Mouse (Mus musculus) limb, embryonic 12.5 days (tissue): Measurements from ENCODE around the gene Plekha7. TPM values are rescaled to one million over a fixed set of nuclear protein-coding genes. Genes with fewer than 3 reads are reported as not detected.

Experiments used
- ATAC-seq: fragments of 200-750 bp; cut with Nextera tagmentation; 2 replicates; pipeline ENCODE4 v1.8.0; 2017; ENCODE audit warnings: low read depth, moderate TSS enrichment; ENCODE audit not compliant: insufficient number of reproducible peaks, insufficient read depth, low FRiP score, low TSS enrichment
- H3K27ac ChIP-seq: fragments of 300-500 bp; sonication (generic); 2 replicates; pipeline ENCODE4 v1.5.1; 2016; ENCODE audit warnings: mild to moderate bottlenecking, moderate library complexity
- H3K27me3 ChIP-seq: fragments of 300-500 bp; sonication (generic); 2 replicates; pipeline ENCODE4 v1.6.1; 2016; ENCODE audit warnings: mild to moderate bottlenecking, moderate library complexity
- H3K36me3 ChIP-seq: fragments of 300-500 bp; sonication (generic); 2 replicates; pipeline ENCODE4 v1.6.1; 2016; ENCODE audit warnings: mild to moderate bottlenecking, moderate library complexity
- H3K4me1 ChIP-seq: fragments of 300-500 bp; sonication (generic); replicated peaks from 2 replicates; pipeline ENCODE4 v1.6.1; 2016
- H3K4me2 ChIP-seq: fragments of 300-500 bp; sonication (generic); 2 replicates; pipeline ENCODE4 v1.6.1; 2016; ENCODE audit warnings: mild to moderate bottlenecking, moderate library complexity
- H3K4me3 ChIP-seq: fragments of 300-500 bp; sonication (generic); replicated peaks from 2 replicates; pipeline ENCODE4 v1.5.1; 2016; ENCODE audit warnings: mild to moderate bottlenecking
- H3K9ac ChIP-seq: fragments of 300-500 bp; sonication (generic); replicated peaks from 2 replicates; pipeline ENCODE4 v1.6.1; 2016; ENCODE audit warnings: mild to moderate bottlenecking, moderate library complexity
- H3K9me3 ChIP-seq: fragments of 300-500 bp; sonication (generic); 2 replicates; pipeline ENCODE4 v1.6.1; 2016; ENCODE audit warnings: mild to moderate bottlenecking, moderate library complexity
- WGBS: fragments of 180-500 bp; shearing (Covaris S2); methylation state at CpG from one replicate; pipeline ENCODE4 v1.1.7; 2016; 5-methylcytosine and 5-hydroxymethylcytosine counted together
- polyA plus RNA-seq: library from polyadenylated mRNA; unstranded; fragments of >200 nt; fragmentation: Nextera tagmentation; extraction: Ambion mirVana; gene quantifications from 2 replicates; pipeline ENCODE4 v1.2.1, GENCODE M21; 2016

The Plekha7 gene
- polyA plus RNA-seq = 8.6 and 11.4 TPM in 2 replicates

- H3K4me1 ChIP-seq = peaks cover 17% of the 10 kb centered on the region
- no peaks in the 10 kb centered on the region for H3K36me3 ChIP-seq
- H3K9ac ChIP-seq = peak within 1 kb of the TSS; percentile 61
- peaks cover 40% of the 10 kb centered on the region for H3K27me3 ChIP-seq
- H3K4me2 ChIP-seq = peak within 1 kb of the TSS; percentile 100
- ATAC-seq = peak; percentile 62
- H3K4me3 ChIP-seq = peak within 1 kb of the TSS; percentile 71
- H3K27ac ChIP-seq = no peak within 1 kb of the TSS
- under 1% methylated on average over 59 of the region's 65 CpGs for WGBS
- H3K9me3 ChIP-seq = no peaks in the 10 kb centered on the region
Observed at GRCm38 (mm10) chr7:116307871-116308631, at the start of gene Plekha7. Plekha7 (minus strand) TSS chr7:116308376.

- ATAC-seq = no peak
- Histone ChIP-seq H3K36me3 (peaks cover 38% of the 10 kb centered on the region), H3K9ac (no peak overlapping the region), H3K27ac (no peak overlapping the region), H3K9me3 (no peaks in the 10 kb centered on the region), H3K27me3 (no peaks in the 10 kb centered on the region), H3K4me1 (peaks cover 8% of the 10 kb centered on the region), H3K4me2 (no peak overlapping the region), H3K4me3 (no peak overlapping the region)
- 76% methylated on average over 1 of the region's 1 CpGs for WGBS
Observed at GRCm38 (mm10) chr7:116336226-116336625, 28.1 kb upstream of the Plekha7 start.

- Histone ChIP-seq H3K36me3 (peaks cover 41% of the 10 kb centered on the region), H3K4me1 (peaks cover 8% of the 10 kb centered on the region), H3K9me3 (no peaks in the 10 kb centered on the region), H3K27ac (no peak overlapping the region), H3K4me3 (peak overlapping the region; percentile 84; the same call in 1 of the 2 replicates), H3K4me2 (peak overlapping the region; percentile 62), H3K9ac (no peak overlapping the region), H3K27me3 (no peaks in the 10 kb centered on the region)
- 82% methylated on average over 6 of the region's 6 CpGs for WGBS
- ATAC-seq = no peak
Observed at GRCm38 (mm10) chr7:116335133-116335532, 27.0 kb upstream of the Plekha7 start.

GRCm38 (mm10) chr7:116334669-116335038 lies 26.5 kb upstream of the Plekha7 start:
- whole genome bisulfite sequencing = 21% methylated on average over 8 of the region's 8 CpGs
- Histone ChIP-seq H3K27me3 (no peaks in the 10 kb centered on the region), H3K9ac (peak overlapping the region; percentile 92), H3K4me3 (peak overlapping the region; percentile 84), H3K36me3 (peaks cover 41% of the 10 kb centered on the region), H3K27ac (peak overlapping the region; percentile 84), H3K4me1 (peaks cover 8% of the 10 kb centered on the region), H3K4me2 (peak overlapping the region; percentile 62), H3K9me3 (no peaks in the 10 kb centered on the region)
- ATAC-seq = no peak

DNA sequence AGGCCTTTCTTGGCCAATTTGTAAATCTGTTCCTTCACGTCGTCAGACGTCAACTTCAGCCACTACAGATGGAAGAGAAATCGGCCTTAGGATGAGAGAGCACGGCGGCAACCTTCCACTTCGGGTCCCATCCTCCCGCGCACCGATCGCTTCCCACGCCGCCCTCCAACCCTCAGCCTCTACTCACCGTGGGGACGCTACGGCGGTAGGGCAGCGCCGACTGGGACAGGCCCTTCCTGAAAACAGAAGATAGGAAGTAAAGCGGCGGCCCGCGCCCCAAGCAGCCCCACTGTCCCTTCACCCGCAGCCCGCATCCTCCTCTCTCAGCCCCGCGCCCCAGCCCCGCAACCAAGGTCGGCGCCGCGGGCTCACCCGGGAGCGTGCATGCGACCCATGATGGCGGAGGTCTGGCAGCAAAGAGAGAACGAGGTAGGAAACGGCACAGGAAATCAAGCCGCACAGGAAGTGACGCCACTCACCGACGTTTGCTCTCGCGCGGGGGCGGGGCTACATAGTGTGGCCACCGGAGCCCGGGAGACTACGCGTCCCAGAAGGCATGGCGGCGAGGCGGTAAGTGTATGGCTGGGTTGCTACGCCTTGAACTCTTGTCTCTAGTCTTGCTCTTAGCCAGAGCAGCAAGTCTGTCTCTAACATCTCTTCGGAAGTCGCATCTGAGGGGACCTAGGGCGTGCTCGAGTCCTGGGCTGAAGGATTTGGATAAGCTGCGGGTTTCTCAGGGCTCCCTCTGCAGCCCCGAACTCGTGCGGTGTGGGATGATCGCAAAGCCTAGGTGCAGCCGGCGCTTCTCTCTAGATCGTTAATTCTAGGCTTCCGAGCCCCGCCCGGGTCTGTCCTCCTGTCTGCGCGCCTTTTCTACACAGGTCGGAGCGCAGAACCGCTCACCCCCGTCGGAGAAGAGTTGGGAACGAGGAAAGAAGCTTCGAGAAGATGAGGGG lies 25.8 kb upstream of the Plekha7 start, which contains the start of gene Rps13:
TSS of gene Rps13 (minus strand) at position 483 of the 956 bp plus-strand sequence.
- Histone ChIP-seq H3K4me3 (peak within 1 kb of the TSS; percentile 84), H3K36me3 (peaks cover 40% of the 10 kb centered on the region), H3K9ac (peak within 1 kb of the TSS; percentile 92), H3K27ac (peak within 1 kb of the TSS; percentile 84), H3K27me3 (no peaks in the 10 kb centered on the region), H3K4me1 (peaks cover 8% of the 10 kb centered on the region), H3K4me2 (peak within 1 kb of the TSS; percentile 62), H3K9me3 (no peaks in the 10 kb centered on the region)
- WGBS = under 1% methylated on average over 78 of the region's 78 CpGs
- ATAC-seq = peak; percentile 97

- 91% methylated on average over 2 of the region's 2 CpGs for WGBS
- no peak for ATAC-seq
- Histone ChIP-seq H3K4me2 (no peak overlapping the region), H3K4me3 (no peak overlapping the region), H3K9ac (no peak overlapping the region), H3K36me3 (peaks cover 50% of the 10 kb centered on the region), H3K27me3 (no peaks in the 10 kb centered on the region), H3K27ac (no peak overlapping the region), H3K4me1 (peaks cover 8% of the 10 kb centered on the region), H3K9me3 (no peaks in the 10 kb centered on the region)
Observed at GRCm38 (mm10) chr7:116331246-116331645, 23.1 kb upstream of the Plekha7 start.

GRCm38 (mm10) chr7:116329858-116330257 lies 21.7 kb upstream of the Plekha7 start:
- peaks cover 8% of the 10 kb centered on the region for H3K4me1 ChIP-seq
- H3K4me3 ChIP-seq = no peak overlapping the region
- no peak overlapping the region for H3K4me2 ChIP-seq
- no peaks in the 10 kb centered on the region for H3K27me3 ChIP-seq
- H3K27ac ChIP-seq = no peak overlapping the region
- WGBS = 92% methylated on average over 4 of the region's 4 CpGs
- ATAC-seq = no peak
- peaks cover 50% of the 10 kb centered on the region for H3K36me3 ChIP-seq
- H3K9me3 ChIP-seq = no peaks in the 10 kb centered on the region
- no peak overlapping the region for H3K9ac ChIP-seq

DNA sequence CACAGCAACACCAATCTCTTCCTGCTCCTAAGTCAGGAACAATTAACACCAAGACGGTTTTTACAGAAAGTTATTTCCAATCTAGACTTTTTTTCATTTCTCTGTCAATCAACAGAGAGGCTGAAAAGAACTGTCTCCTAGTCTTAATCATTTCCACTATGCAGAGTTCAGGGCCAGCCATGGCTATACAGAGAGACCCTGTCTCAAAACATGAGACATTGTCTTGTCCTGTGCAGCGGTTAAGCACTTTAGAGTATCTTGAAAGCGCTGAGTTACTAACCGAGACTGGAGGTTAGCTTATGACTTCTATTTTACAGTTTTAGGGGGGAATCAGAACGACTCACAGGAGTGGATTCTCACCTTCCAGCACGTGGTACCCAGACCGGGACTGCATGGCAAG lies 20.6 kb upstream of the Plekha7 start:
- Histone ChIP-seq H3K4me2 (no peak overlapping the region), H3K36me3 (peaks cover 50% of the 10 kb centered on the region), H3K4me3 (no peak overlapping the region), H3K27me3 (no peaks in the 10 kb centered on the region), H3K27ac (no peak overlapping the region), H3K9ac (no peak overlapping the region), H3K4me1 (peaks cover 8% of the 10 kb centered on the region), H3K9me3 (no peaks in the 10 kb centered on the region)
- ATAC-seq = no peak
- WGBS = 74% methylated on average over 7 of the region's 7 CpGs

DNA sequence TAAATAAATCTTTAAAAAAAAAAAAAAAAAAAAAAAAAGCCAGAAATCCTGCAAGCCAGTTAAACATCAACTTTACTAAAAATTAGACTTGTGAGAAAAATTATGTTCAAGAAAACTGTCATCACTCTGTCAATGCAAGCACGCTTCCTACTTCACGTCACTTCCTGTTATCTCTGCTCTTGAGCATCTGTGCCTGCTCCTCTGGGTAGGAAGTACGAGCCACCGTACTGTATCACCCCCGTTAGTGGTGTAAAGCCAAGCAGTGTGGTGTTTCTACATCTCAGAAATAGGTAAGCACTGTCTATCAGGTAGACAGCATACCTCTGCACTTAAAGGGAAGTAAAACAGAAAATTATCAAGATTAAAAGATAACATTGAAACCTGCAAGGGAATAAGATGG lies 19.7 kb upstream of the Plekha7 start:
- H3K36me3 ChIP-seq = peaks cover 50% of the 10 kb centered on the region
- H3K4me2 ChIP-seq = no peak overlapping the region
- no peak overlapping the region for H3K27ac ChIP-seq
- peaks cover 5% of the 10 kb centered on the region for H3K4me1 ChIP-seq
- H3K9ac ChIP-seq = no peak overlapping the region
- 92% methylated on average over 5 of the region's 5 CpGs for WGBS
- no peak overlapping the region for H3K4me3 ChIP-seq
- H3K9me3 ChIP-seq = no peaks in the 10 kb centered on the region
- ATAC-seq = no peak
- no peaks in the 10 kb centered on the region for H3K27me3 ChIP-seq

- WGBS = 36% methylated on average over 10 of the region's 10 CpGs
- no peak overlapping the region for H3K4me2 ChIP-seq
- no peak for ATAC-seq
Observed at GRCm38 (mm10) chr7:116323331-116323964, 15.3 kb upstream of the Plekha7 start.

DNA sequence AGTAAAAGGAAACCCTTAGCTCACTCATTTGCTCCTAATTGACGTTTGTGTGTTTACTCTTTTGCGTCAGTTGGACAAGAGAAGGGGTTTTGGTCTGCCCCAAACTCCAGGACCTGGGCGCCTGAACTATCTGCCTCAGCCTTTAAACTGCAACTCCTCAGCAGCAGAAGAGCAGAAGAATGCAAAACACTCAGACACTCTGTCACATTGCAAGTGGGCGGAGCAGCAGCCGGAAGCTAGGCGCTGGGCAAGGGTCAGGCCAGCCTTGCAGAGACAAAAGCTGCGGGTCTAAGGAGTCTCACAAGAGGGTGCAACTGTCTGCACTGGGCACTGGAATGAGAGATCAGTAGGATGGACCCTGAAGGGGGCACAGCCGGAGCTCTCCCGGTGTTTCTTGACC lies 1.3 kb upstream of the Plekha7 start:
- Histone ChIP-seq H3K4me3 (no peak overlapping the region), H3K27ac (no peak overlapping the region), H3K4me1 (peaks cover 17% of the 10 kb centered on the region)

More at GRCm38 (mm10) chr7:116323331-116323964, 15.3 kb upstream of the Plekha7 start:
- no peak overlapping the region for H3K4me3 ChIP-seq
- no peak overlapping the region for H3K27ac ChIP-seq
- no peaks in the 10 kb centered on the region for H3K4me1 ChIP-seq
- H3K9me3 ChIP-seq = no peaks in the 10 kb centered on the region
- no peak overlapping the region for H3K9ac ChIP-seq
- peaks cover 7% of the 10 kb centered on the region; the same call in 1 of the 2 replicates for H3K36me3 ChIP-seq
- no peaks in the 10 kb centered on the region for H3K27me3 ChIP-seq

More for the DNA sequence above, 1.3 kb upstream of the Plekha7 start:
- 19% methylated on average over 9 of the region's 9 CpGs for WGBS
- Histone ChIP-seq H3K9ac (no peak overlapping the region), H3K9me3 (no peaks in the 10 kb centered on the region), H3K4me2 (peak overlapping the region; percentile 21; the same call in 1 of the 2 replicates), H3K36me3 (no peaks in the 10 kb centered on the region), H3K27me3 (peaks cover 40% of the 10 kb centered on the region)
- ATAC-seq = no peak
